Mouse (Mus musculus) lung, adult 2 months (tissue): ENCODE results near the gene Abcc3. TPM values are rescaled to one million over a fixed set of nuclear protein-coding genes. Genes with fewer than 3 reads are reported as not detected.

ENCODE experiments used
- DNase-seq: peaks from one replicate; pipeline ENCODE4 v3.0.0; 2022
- H3K4me1 ChIP-seq: fragments of 200-500 bp; 2 replicates; pipeline ENCODE4 v1.6.1; 2011; ENCODE audit warnings: low read length; ENCODE audit not compliant: control insufficient read depth, insufficient read depth
- H3K4me3 ChIP-seq: fragments of 200-500 bp; replicated peaks from 2 replicates; pipeline ENCODE3; 2011; ENCODE audit warnings: low read depth, mild to moderate bottlenecking, control low read depth, low read length; ENCODE audit errors: extremely low read depth
- CTCF ChIP-seq: fragments of 200-500 bp; IDR thresholded peaks from 2 replicates; pipeline ENCODE4 v1.5.1; 2011; ENCODE audit warnings: mild to moderate bottlenecking, low read length, control low read depth; ENCODE audit not compliant: insufficient read depth
- POLR2A ChIP-seq: fragments of 200-500 bp; IDR thresholded peaks from 2 replicates; pipeline ENCODE4 v1.6.1; 2011; ENCODE audit warnings: low read depth, mild to moderate bottlenecking, control low read depth, low read length, borderline replicate concordance; ENCODE audit errors: extremely low read depth
- WGBS: fragments of 180-500 bp; shearing (Covaris S2); methylation state at CpG from one replicate; pipeline ENCODE4 v1.1.7; 2018; 5-methylcytosine and 5-hydroxymethylcytosine counted together
- polyA plus RNA-seq: library from polyadenylated mRNA; depleted of rRNA; stranded (reverse); fragments of >200 nt; gene quantifications from 2 replicates; pipeline ENCODE4 v1.2.3, GENCODE M21; 2012

Gene Abcc3
- polyA plus RNA-seq, 1 experiment = 57.9 TPM

DNA sequence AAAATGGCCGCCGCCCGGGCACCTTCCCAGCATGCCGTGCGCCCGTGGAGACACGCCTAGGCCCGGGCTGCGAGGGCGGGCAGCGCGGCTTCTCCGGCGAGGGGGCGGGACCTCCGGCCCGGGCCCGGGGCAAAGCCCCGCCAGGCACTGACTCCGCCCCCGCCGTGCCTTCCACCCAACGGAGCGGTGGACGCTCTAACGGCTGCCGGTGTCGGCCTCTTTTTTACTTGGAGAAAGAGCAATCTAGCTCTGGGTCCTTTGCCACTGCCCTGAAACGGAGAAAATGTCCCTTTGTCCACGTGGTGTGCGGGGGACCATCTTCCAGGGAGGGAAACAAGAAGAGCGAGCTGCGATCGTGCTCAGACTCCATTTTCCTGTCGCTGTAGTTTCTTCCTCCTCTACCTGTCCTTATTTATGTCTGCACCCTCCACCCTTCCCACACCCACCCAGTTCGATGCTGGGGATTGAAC is 70.8 kb downstream of the Abcc3 start, which contains the start of gene Luc7l3:
TSS of gene Luc7l3 (minus strand) at position 58 of the 470 bp plus-strand sequence.
- Histone ChIP-seq H3K4me3 (peak within 1 kb of the TSS; percentile 89), H3K4me1 (peaks cover 11% of the 10 kb centered on the region)
- under 1% methylated on average over 36 of the region's 36 CpGs for WGBS
- peak; percentile 91 for TF ChIP-seq POLR2A
- no peak for TF ChIP-seq CTCF
- peak; percentile 95 for DNase-seq

GRCm38 (mm10) chr11:94320969-94321930 is 71.5 kb downstream of the Abcc3 start:
- H3K4me1 ChIP-seq = peaks cover 13% of the 10 kb centered on the region
- no peak for DNase-seq
- peak overlapping the region; percentile 72 for H3K4me3 ChIP-seq
- WGBS = under 1% methylated on average over 66 of the region's 67 CpGs
- TF ChIP-seq POLR2A (no peak), CTCF (no peak)

DNA sequence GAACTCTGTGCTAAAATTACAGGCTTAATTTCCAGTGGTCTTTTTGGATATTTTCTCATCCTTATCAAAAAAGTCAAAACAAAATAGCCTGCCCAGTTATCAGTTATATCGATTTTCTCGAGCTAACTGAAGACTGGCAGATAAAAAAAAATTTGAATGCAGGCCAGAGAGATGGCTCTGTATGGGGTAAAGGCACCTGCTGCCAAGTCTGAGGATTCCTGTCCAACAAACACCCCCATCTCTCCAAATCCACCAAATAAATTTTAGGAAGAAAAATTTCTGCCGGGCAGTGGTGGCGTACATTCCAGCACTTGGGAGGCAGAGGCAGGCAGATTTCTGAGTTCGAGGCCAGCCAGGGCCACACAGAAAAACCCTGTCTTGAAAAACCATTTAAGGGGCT is 74.7 kb downstream of the Abcc3 start:
- TF ChIP-seq CTCF (no peak), POLR2A (no peak)
- 59% methylated on average over 5 of the region's 5 CpGs for WGBS
- DNase-seq = no peak
- peaks cover 27% of the 10 kb centered on the region for H3K4me1 ChIP-seq
- H3K4me3 ChIP-seq = no peak overlapping the region

- DNase-seq = no peak
- WGBS = 30% methylated on average over 4 of the region's 4 CpGs
- Histone ChIP-seq H3K4me3 (no peak overlapping the region), H3K4me1 (peaks cover 31% of the 10 kb centered on the region)
- TF ChIP-seq POLR2A (no peak), CTCF (no peak)
These were observed 75.3 kb downstream of the Abcc3 start for GRCm38 (mm10) chr11:94317515-94317914.

DNA sequence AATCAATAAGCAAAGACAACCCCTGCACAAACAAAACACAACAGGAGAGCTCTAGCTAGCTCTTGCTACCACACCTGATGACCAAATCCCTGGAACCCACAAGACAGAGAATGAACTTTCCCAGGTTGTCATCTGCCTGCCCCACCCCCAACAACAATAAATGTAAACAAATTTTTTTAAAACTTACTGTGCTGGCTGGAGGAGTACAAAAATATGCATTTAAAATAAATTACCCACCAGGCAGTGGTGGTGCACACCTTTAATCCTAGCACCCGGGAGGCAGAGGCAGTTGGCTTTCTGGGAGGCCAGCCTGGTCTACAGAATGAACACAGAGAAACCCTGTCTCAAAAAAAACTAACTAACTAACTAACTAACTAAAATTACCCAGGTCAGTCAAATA is 75.8 kb downstream of the Abcc3 start:
- DNase-seq = no peak
- WGBS = 44% methylated on average over 1 of the region's 1 CpGs
- Histone ChIP-seq H3K4me3 (no peak overlapping the region), H3K4me1 (peaks cover 31% of the 10 kb centered on the region)
- TF ChIP-seq CTCF (no peak), POLR2A (no peak)

DNA sequence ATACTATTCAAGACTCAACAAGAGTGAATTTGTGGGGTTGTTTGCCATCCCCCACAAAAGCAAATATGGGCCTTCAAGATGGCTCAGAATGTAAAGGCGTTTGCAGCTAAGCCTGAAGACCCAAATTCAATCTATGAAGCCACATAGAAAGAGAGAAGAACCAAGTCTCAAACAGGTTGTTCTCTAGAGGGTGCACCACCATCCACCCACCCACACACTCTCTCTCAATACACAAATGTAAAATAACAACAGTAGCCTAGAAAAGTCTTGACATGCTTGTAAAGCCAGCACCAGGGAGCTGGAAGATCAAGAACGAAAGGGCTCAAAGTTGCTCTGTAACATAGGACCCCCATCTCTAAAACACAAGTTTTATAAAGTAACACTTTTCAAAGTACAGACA is 76.3 kb downstream of the Abcc3 start:
- Histone ChIP-seq H3K4me1 (peaks cover 34% of the 10 kb centered on the region), H3K4me3 (no peak overlapping the region)
- no peak for DNase-seq
- 67% methylated on average over 2 of the region's 2 CpGs for WGBS
- TF ChIP-seq POLR2A (no peak), CTCF (no peak)

DNA sequence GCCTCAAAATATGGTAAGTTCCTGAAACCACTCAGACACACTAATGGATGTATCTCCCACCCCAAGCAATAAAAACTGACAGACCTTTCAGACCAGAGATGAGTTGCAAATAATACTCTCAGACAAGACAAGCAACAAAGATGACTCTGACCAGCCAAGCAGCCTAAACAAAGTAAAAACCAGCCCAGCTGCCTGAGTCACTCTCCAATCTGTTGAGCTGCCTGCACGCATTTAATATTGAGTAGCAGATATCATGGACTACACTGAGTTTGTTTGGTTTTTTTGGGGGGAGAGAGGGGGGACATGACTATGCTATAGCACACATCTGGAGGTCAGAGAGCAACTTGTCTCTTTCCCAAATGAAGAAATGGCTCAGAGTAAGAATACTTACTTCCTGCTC is 77.5 kb downstream of the Abcc3 start:
- no peak for DNase-seq
- peaks cover 41% of the 10 kb centered on the region for H3K4me1 ChIP-seq
- TF ChIP-seq CTCF (no peak), POLR2A (no peak)
- no peak overlapping the region for H3K4me3 ChIP-seq
- 31% methylated on average over 1 of the region's 1 CpGs for WGBS

- 35% methylated on average over 2 of the region's 2 CpGs for WGBS
- Histone ChIP-seq H3K4me1 (peaks cover 37% of the 10 kb centered on the region), H3K4me3 (no peak overlapping the region)
- no peak for TF ChIP-seq CTCF
- TF ChIP-seq POLR2A = no peak
- no peak for DNase-seq
These were observed 78.6 kb downstream of the Abcc3 start for GRCm38 (mm10) chr11:94314098-94314652.

- Histone ChIP-seq H3K4me1 (peaks cover 35% of the 10 kb centered on the region), H3K4me3 (no peak overlapping the region)
- no peak for TF ChIP-seq CTCF
- no peak for DNase-seq
- WGBS = 67% methylated on average over 1 of the region's 1 CpGs
These were observed 80.1 kb downstream of the Abcc3 start for GRCm38 (mm10) chr11:94312733-94313132.
